In genomic region chr2:154586405-154586804, GRCm38 (mm10) we compare ENCODE assay signal across 9 mouse cellular contexts. TPM values are rescaled to one million over a fixed set of nuclear protein-coding genes. Genes with fewer than 3 reads are reported as not detected.
A peak's percentile ranks its signal among the peaks of the same experiment; 100 is the strongest.
DNase-seq lines count a peak whose midpoint lies in the region; ATAC-seq lines count a peak whose summit lies in the region.
"Had no signal": no experiment of that assay in that cellular context is flagged by ENCODE, and none has a peak within 500 bp of the region (broad histone marks: within the 10 kb centered on the region; RNA-seq: fewer than 3 reads in every experiment).

No protein-coding gene starts in this region.

- DNase-seq in cerebellum, postnatal 4 days (ENCODE audit: low spot score in 2 of 2): peak; percentile 51 to 80
- DNase-seq in cerebellum, adult 11-12 months: no peak
- DNase-seq in left cerebral cortex, postnatal 10 days (ENCODE audit: extremely low spot score in 1 of 2, low spot score in 2 of 2): peak; percentile 38 to 64
- no peak for DNase-seq in left cerebral cortex, adult 9 months (ENCODE audit: low spot score in 2 of 2)
- DNase-seq in T-cell, adult 2 months (ENCODE audit: low spot score): peak; percentile 20
- peak; percentile 57 for DNase-seq in lung, postnatal 10 days
- no peak for DNase-seq in yolk sac, embryonic 10.5 days (ENCODE audit: low spot score)

- intact Hi-C loops in left cerebral cortex, postnatal 10 days (cut with DNase I): no loop called here

- no peak for ATAC-seq in frontal cortex, adult (ENCODE audit: low TSS enrichment)

RNA-seq across cellular contexts. Expression of gene E2f1, which starts 16.7 kb away (rescaled TPM):
- total RNA-seq in left cerebral cortex, postnatal 10 days (2021): 10 to 100 TPM; 12.2 to 12.6 TPM

RNA-seq across cellular contexts. Expression of gene Pxmp4, which starts 17.1 kb away (rescaled TPM):
- total RNA-seq in left cerebral cortex, postnatal 10 days (2021): 10 to 100 TPM; 17.4 to 18.6 TPM

RNA-seq across cellular contexts. Expression of gene Zfp341, which starts 26.7 kb away (rescaled TPM):
- total RNA-seq in left cerebral cortex, postnatal 10 days (2021): 10 to 100 TPM; 14.3 to 14.7 TPM

RNA-seq across cellular contexts. Expression of gene 4930519P11Rik, which starts 26.8 kb away (rescaled TPM):
- not detected for total RNA-seq in left cerebral cortex, postnatal 10 days (2021)
- total RNA-seq: heart, postnatal 14 days had no signal

RNA-seq across cellular contexts. Expression of gene Necab3, which starts 27.7 kb away (rescaled TPM):
- 10 to 100 TPM; 59.5 to 63.2 TPM for total RNA-seq in left cerebral cortex, postnatal 10 days (2021)

Comparison
In these comparisons a context has a peak if more than half of its experiments do, and no peak if none do; other contexts are left out.
1. DNase-seq: peak in cerebellum, postnatal 4 days (2 of 2), left cerebral cortex, postnatal 10 days (2 of 2), T-cell, adult 2 months (single experiment) and lung, postnatal 10 days (single experiment); none in cerebellum, adult 11-12 months (single experiment), left cerebral cortex, adult 9 months (0 of 2) and yolk sac, embryonic 10.5 days (single experiment).